Mouse (Mus musculus) liver, embryonic 13.5 days (tissue): ENCODE results near the gene Nipal3. TPM values are rescaled to one million over a fixed set of nuclear protein-coding genes. Genes with fewer than 3 reads are reported as not detected.

ENCODE experiments used
- ATAC-seq: fragments of 200-750 bp; cut with Nextera tagmentation; 2 replicates; pipeline ENCODE4 v1.8.0; 2017; ENCODE audit warnings: low read depth, mild to moderate bottlenecking, moderate number of reproducible peaks, moderate library complexity
- DNase-seq: peaks from one replicate; pipeline ENCODE4 v3.0.0; 2022
- H3K27ac ChIP-seq: fragments of 300-500 bp; sonication (generic); 2 replicates; pipeline ENCODE4 v1.5.1; 2015; ENCODE audit warnings: moderate library complexity, mild to moderate bottlenecking, inconsistent platforms
- H3K27me3 ChIP-seq: fragments of 300-500 bp; sonication (generic); 2 replicates; pipeline ENCODE4 v1.6.1; 2015; ENCODE audit warnings: mild to moderate bottlenecking, inconsistent platforms
- H3K36me3 ChIP-seq: fragments of 300-500 bp; sonication (generic); 2 replicates; pipeline ENCODE4 v1.6.1; 2015; ENCODE audit warnings: mild to moderate bottlenecking, inconsistent platforms
- H3K4me1 ChIP-seq: fragments of 300-500 bp; sonication (generic); replicated peaks from 2 replicates; pipeline ENCODE4 v1.6.1; 2015; ENCODE audit warnings: inconsistent platforms
- H3K4me2 ChIP-seq: fragments of 300-500 bp; sonication (generic); 2 replicates; pipeline ENCODE4 v1.6.1; 2015; ENCODE audit warnings: inconsistent platforms, mild to moderate bottlenecking, moderate library complexity
- H3K4me3 ChIP-seq: fragments of 300-500 bp; sonication (generic); replicated peaks from 2 replicates; pipeline ENCODE4 v1.5.1; 2015; ENCODE audit warnings: mild to moderate bottlenecking, inconsistent platforms
- H3K9ac ChIP-seq: fragments of 300-500 bp; sonication (generic); 2 replicates; pipeline ENCODE4 v1.6.1; 2015; ENCODE audit warnings: mild to moderate bottlenecking, inconsistent platforms
- H3K9me3 ChIP-seq: fragments of 300-500 bp; sonication (generic); replicated peaks from 2 replicates; pipeline ENCODE4 v1.6.1; 2016; ENCODE audit warnings: inconsistent platforms
- WGBS: fragments of 180-500 bp; shearing (Covaris S2); methylation state at CpG from one replicate; pipeline ENCODE4 v1.1.7; 2015; ENCODE audit not compliant: insufficient replicate concordance; 5-methylcytosine and 5-hydroxymethylcytosine counted together
- microRNA counts: library from miRNA; unstranded; fragments of <30 nt; microRNA quantifications from one replicate; lab custom pipeline; 2016
- microRNA-seq: library from miRNA; unstranded; fragments of <30 nt; microRNA quantifications from one replicate; pipeline ENCODE4, GENCODE M21; 2016
- polyA plus RNA-seq: library from polyadenylated mRNA; unstranded; fragments of >200 nt; fragmentation: Nextera tagmentation; extraction: Ambion mirVana; gene quantifications from 2 replicates; pipeline ENCODE4 v1.2.1, GENCODE M21; 2015

The Nipal3 gene
- polyA plus RNA-seq, 1 experiment from 2014 or later, result 2.7 TPM

DNA sequence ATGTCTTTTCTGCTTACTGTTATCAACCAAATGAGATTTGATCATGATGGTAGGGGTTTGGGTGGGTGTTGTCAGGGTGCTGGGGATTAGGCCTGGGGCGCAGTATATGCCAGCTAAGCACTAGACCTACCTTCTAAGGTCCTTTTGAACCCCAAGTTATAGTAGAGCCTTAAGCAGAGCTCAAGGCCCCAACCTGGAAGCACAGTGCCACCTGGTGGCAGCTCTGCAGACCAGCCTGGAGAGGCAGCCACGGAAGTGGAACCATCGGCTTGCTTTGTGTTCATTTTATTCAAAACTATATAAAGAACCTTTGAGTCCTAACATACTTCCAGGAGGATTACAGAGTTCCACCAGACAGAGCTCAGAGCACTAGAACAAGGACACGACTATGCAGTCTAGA is 83.2 kb downstream of the Nipal3 start:
- Histone ChIP-seq H3K27ac (no peak overlapping the region), H3K4me1 (peaks cover 11% of the 10 kb centered on the region), H3K4me3 (no peak overlapping the region), H3K27me3 (no peaks in the 10 kb centered on the region), H3K9ac (no peak overlapping the region), H3K9me3 (no peaks in the 10 kb centered on the region), H3K36me3 (0 out of 2 replicates have a peak, but pooled peaks cover 4% of the 10 kb centered on the region), H3K4me2 (no peak overlapping the region)
- WGBS, result 24% methylated on average over 4 of the region's 4 CpGs
- peak; percentile 64; the same call in 1 of the 2 replicates for ATAC-seq
- DNase-seq, result no peak

DNA sequence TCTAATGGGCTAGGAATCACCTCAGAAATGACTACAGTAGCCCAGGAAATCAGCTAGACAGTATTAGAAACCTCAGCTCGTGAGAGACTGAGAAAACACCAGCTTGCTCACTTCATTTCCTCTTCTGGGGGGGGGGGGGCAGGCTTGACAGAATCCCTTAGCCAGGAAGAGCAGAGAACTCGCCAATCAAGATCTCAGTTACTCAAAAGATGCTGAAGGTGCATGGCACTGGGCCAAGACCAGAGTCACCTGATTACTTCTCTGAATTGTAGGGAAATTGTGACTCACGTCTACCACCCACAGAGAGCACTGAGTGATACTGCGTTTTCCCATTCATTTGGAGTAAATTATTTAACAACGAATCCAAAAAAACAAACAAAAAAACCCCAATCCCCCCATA is 88.7 kb downstream of the Nipal3 start:
- Histone ChIP-seq H3K9me3 (no peaks in the 10 kb centered on the region), H3K27ac (peak overlapping the region; percentile 42; the same call in 1 of the 2 replicates), H3K4me1 (peaks cover 37% of the 10 kb centered on the region), H3K9ac (no peak overlapping the region), H3K36me3 (no peaks in the 10 kb centered on the region), H3K27me3 (peaks cover 1% of the 10 kb centered on the region; the same call in 1 of the 2 replicates), H3K4me3 (no peak overlapping the region), H3K4me2 (no peak overlapping the region)
- ATAC-seq (no peak), DNase-seq (no peak)
- WGBS, result 51% methylated on average over 5 of the region's 5 CpGs

DNA sequence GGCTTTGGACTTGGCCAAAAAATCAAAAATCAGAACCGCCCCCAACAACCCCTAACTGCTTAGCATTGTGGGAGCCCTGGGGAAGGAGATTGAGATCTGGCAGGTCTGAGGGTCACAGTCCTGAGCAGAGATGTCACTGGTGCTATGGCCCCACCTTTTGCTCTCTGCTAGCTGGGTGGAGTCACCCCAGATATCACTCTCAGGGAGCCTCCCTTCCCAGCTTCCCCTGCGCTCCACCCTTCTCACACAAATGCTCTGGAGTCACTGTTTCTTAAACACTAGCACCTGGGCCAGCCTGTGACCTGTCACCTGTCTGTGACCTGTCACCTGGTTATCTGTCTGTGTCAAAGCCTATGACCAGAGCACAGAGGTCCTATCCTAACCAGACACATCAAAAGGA is 89.9 kb downstream of the Nipal3 start:
- Histone ChIP-seq H3K4me1 (peaks cover 39% of the 10 kb centered on the region), H3K4me3 (no peak overlapping the region), H3K4me2 (peak overlapping the region; percentile 49), H3K27ac (peak overlapping the region; percentile 51; the same call in 1 of the 2 replicates), H3K27me3 (peaks cover 10% of the 10 kb centered on the region), H3K9ac (no peak overlapping the region), H3K9me3 (no peaks in the 10 kb centered on the region), H3K36me3 (no peaks in the 10 kb centered on the region)
- peak; percentile 33 for DNase-seq
- ATAC-seq, result peak; percentile 98
- WGBS, result 49% methylated on average over 2 of the region's 2 CpGs

DNA sequence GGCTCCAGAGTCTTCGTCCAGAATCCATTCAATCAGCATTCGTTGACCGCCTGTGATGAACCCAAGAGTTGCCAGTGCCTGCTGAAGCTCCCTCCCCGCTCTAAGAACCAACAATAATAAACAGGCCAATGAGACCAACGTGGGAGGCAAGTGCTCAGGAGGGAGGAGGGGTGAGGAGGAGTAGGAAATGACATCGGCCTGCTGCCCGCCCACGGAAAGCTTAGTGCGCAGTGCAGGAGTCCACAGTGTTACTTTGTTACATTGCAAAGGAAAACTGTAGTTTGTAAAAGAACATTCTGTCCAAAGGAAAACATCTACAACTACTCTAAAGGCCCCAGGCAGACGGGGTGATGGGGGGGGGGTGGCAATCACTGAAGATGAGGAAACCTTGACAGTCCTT is 90.8 kb downstream of the Nipal3 start:
- no peak overlapping the region for H3K4me3 ChIP-seq
- no peak overlapping the region for H3K4me2 ChIP-seq
- H3K27me3 ChIP-seq, result peaks cover 18% of the 10 kb centered on the region
- no peak for DNase-seq
- peak overlapping the region; percentile 51; the same call in 1 of the 2 replicates for H3K27ac ChIP-seq
- H3K36me3 ChIP-seq, result no peaks in the 10 kb centered on the region
- H3K4me1 ChIP-seq, result peaks cover 39% of the 10 kb centered on the region
- WGBS, result 81% methylated on average over 10 of the region's 10 CpGs
- no peaks in the 10 kb centered on the region for H3K9me3 ChIP-seq
- no peak for ATAC-seq
- no peak overlapping the region for H3K9ac ChIP-seq

DNA sequence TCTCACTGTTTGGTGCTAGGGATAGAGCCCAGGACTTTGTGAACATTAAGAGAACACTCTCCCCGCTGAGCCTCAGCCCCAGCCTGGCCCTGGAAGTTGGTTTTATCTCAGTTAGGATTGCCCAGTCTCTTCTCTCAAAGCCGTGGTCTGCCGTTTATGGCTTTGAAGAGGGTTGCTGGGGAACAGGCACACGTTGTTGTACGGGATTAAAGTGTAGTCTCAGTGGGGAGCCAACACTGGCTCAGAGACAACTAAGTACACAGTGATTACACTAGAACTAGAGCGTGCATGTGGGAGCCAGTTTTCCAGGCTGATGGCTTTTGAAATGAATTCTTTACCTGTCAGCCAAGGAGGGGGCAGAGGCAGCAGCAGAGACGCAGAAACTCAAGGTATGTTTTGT is 93.0 kb downstream of the Nipal3 start:
- Histone ChIP-seq H3K9ac (no peak overlapping the region), H3K4me2 (no peak overlapping the region), H3K36me3 (no peaks in the 10 kb centered on the region), H3K4me1 (peaks cover 49% of the 10 kb centered on the region), H3K27ac (no peak overlapping the region), H3K27me3 (peaks cover 39% of the 10 kb centered on the region), H3K4me3 (no peak overlapping the region), H3K9me3 (no peaks in the 10 kb centered on the region)
- ATAC-seq, result no peak
- no peak for DNase-seq
- 46% methylated on average over 7 of the region's 7 CpGs for whole genome bisulfite sequencing

DNA sequence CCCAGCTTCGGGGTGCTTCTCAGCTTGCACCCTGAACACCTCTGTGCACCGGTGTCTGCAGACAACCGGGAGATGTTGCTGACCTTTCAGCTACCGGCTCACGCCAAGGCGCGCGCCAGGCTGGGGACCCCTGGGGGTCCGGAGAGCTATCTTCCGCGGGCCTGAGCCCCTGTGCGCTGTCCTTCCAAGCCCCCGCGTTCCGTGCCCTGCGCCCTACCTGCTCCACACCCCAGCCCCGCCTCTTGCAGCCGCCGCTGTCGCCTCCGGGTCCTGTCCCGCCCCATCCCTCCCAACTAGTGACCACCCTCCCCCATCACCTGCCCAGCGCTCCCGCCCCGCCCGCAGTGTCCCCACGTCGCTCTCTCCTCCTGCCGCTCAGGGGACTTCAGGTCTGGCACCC is 96.8 kb downstream of the Nipal3 start, which contains the start of gene Ncmap:
Gene Ncmap, minus strand, starts transcription at position 237 of the 400 bp plus-strand sequence.
- Histone ChIP-seq H3K4me2 (peak within 1 kb of the TSS; percentile 59), H3K4me1 (peaks cover 13% of the 10 kb centered on the region), H3K36me3 (no peaks in the 10 kb centered on the region), H3K9me3 (no peaks in the 10 kb centered on the region), H3K9ac (peak within 1 kb of the TSS; percentile 34; the same call in 1 of the 2 replicates), H3K27ac (no peak within 1 kb of the TSS), H3K27me3 (peaks cover 65% of the 10 kb centered on the region), H3K4me3 (peak within 1 kb of the TSS; percentile 43)
- 2% methylated on average over 29 of the region's 29 CpGs for WGBS
- no peak for ATAC-seq
- DNase-seq, result no peak

DNA sequence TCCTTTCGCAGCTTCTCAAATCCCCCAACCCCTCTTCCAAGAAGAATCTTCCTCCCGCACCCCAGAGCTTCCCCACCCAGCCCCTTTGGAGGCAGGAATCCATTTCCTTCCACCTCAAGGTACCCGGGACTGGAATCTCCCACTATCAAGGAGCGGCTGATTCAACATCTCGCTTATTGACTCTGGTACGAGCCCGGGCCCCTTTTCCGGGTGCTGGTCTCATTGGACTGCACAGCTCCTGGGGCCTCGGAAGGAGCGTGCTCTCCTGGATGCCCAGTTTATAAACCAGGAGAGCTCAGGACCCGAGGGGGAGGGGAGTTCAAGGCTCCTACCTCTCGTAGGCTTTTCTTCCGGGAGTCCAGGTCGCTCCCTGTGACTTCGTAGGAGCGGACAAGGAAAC is 97.3 kb downstream of the Nipal3 start:
- H3K9me3 ChIP-seq, result no peaks in the 10 kb centered on the region
- peaks cover 66% of the 10 kb centered on the region for H3K27me3 ChIP-seq
- no peak overlapping the region for H3K27ac ChIP-seq
- ATAC-seq, result no peak
- peak overlapping the region; percentile 34; the same call in 1 of the 2 replicates for H3K9ac ChIP-seq
- WGBS, result 6% methylated on average over 16 of the region's 16 CpGs
- peak overlapping the region; percentile 59 for H3K4me2 ChIP-seq
- no peaks in the 10 kb centered on the region for H3K36me3 ChIP-seq
- peaks cover 13% of the 10 kb centered on the region for H3K4me1 ChIP-seq
- peak overlapping the region; percentile 43 for H3K4me3 ChIP-seq
- DNase-seq, result no peak

DNA sequence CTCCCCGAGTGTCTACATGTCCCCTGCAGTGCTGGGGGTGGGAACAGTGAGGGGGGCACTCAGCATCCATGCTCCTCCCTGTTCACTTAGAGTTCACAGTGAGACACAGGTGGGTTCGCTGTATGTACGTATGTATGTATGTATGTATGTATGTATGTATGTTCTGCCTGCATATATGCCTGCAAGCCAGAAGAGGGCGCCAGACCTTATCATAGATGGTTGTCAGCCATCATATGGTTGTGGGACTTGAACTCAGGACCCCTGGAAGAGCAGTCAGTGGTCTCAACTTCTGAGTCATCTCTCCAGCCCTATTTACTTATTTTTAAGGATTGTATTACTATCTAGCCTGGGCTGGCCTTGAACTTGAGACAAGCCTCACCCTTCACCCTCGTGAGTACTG is 98.5 kb downstream of the Nipal3 start:
- 69% methylated on average over 5 of the region's 5 CpGs for WGBS
- Histone ChIP-seq H3K9me3 (no peaks in the 10 kb centered on the region), H3K27ac (no peak overlapping the region), H3K4me1 (peaks cover 13% of the 10 kb centered on the region), H3K36me3 (no peaks in the 10 kb centered on the region), H3K27me3 (peaks cover 66% of the 10 kb centered on the region), H3K4me3 (no peak overlapping the region), H3K9ac (no peak overlapping the region), H3K4me2 (no peak overlapping the region)
- DNase-seq, result no peak
- ATAC-seq, result no peak

MicroRNAs encoded within 50 kb of the gene (microRNA counts, 519-probe panel; counts per million panel counts)
- microRNA mmu-miR-700 (lab: Ali Mortazavi, UCI), result 114 counts per million

Small RNA genes within 50 kb of the gene (microRNA-seq; reads per million reads assigned to microRNA genes)
- not detected for gene Gm25317
- gene Mir700, result 271 reads per million, percentile 62 among the genes with 10 or more reads in this experiment

Other genes starting within 250 kb of the Nipal3 start
- gene Clic4, start 222.2 kb downstream of the Nipal3 start, polyA plus RNA-seq, result 109 and 131 TPM in 2 replicates
- 159 and 203 TPM in 2 replicates for gene Srrm1, start 141.7 kb downstream of the Nipal3 start, polyA plus RNA-seq
- gene Ncmap, start 96.8 kb downstream of the Nipal3 start, polyA plus RNA-seq, result 0.16 and 0.22 TPM in 2 replicates
- gene Rcan3, start 61.2 kb downstream of the Nipal3 start, polyA plus RNA-seq, result 4.2 and 4.7 TPM in 2 replicates
- gene Stpg1, start 248 bp downstream of the Nipal3 start, polyA plus RNA-seq, result not detected in 2 replicates
- 0.30 and 0.45 TPM in 2 replicates for gene Grhl3, start 78.6 kb upstream of the Nipal3 start, polyA plus RNA-seq
- gene Ifnlr1, start 191.2 kb upstream of the Nipal3 start, polyA plus RNA-seq, result 0.02 and 0.05 TPM in 2 replicates
- 0.23 and 0.32 TPM in 2 replicates for gene Il22ra1, start 233.1 kb upstream of the Nipal3 start, polyA plus RNA-seq